Mouse (Mus musculus) heart, embryonic 12.5 days (tissue): ENCODE data around the gene Gm10277. TPM values are rescaled to one million over a fixed set of nuclear protein-coding genes. Genes with fewer than 3 reads are reported as not detected.

ENCODE experiments used
- ATAC-seq: fragments of 200-750 bp; cut with Nextera tagmentation; 2 replicates; pipeline ENCODE4 v1.8.0; 2017; ENCODE audit warnings: moderate TSS enrichment, moderate library complexity; ENCODE audit not compliant: insufficient number of reproducible peaks, low FRiP score
- H3K27ac ChIP-seq: fragments of 300-500 bp; sonication (generic); 2 replicates; pipeline ENCODE4 v1.5.1; 2016; ENCODE audit warnings: mild to moderate bottlenecking, moderate library complexity; ENCODE audit not compliant: poor library complexity, severe bottlenecking
- H3K27me3 ChIP-seq: fragments of 300-500 bp; sonication (generic); replicated peaks from 2 replicates; pipeline ENCODE4 v1.6.1; 2016; ENCODE audit warnings: mild to moderate bottlenecking, moderate library complexity
- H3K36me3 ChIP-seq: fragments of 300-500 bp; sonication (generic); 2 replicates; pipeline ENCODE4 v1.6.1; 2016; ENCODE audit warnings: mild to moderate bottlenecking, moderate library complexity
- H3K4me1 ChIP-seq: fragments of 300-500 bp; sonication (generic); replicated peaks from 2 replicates; pipeline ENCODE4 v1.6.1; 2016; ENCODE audit warnings: mild to moderate bottlenecking
- H3K4me2 ChIP-seq: fragments of 300-500 bp; sonication (generic); 2 replicates; pipeline ENCODE4 v1.6.1; 2016; ENCODE audit warnings: mild to moderate bottlenecking, moderate library complexity
- H3K4me3 ChIP-seq: fragments of 300-500 bp; sonication (generic); 2 replicates; pipeline ENCODE4 v1.5.1; 2016; ENCODE audit warnings: mild to moderate bottlenecking
- H3K9ac ChIP-seq: fragments of 300-500 bp; sonication (generic); 2 replicates; pipeline ENCODE4 v1.6.1; 2016; ENCODE audit warnings: mild to moderate bottlenecking, moderate library complexity
- H3K9me3 ChIP-seq: fragments of 300-500 bp; sonication (generic); replicated peaks from 2 replicates; pipeline ENCODE4 v1.6.1; 2016; ENCODE audit warnings: mild to moderate bottlenecking, moderate library complexity
- WGBS: fragments of 180-500 bp; shearing (Covaris S2); methylation state at CpG from one replicate; pipeline ENCODE4 v1.1.7; 2016; 5-methylcytosine and 5-hydroxymethylcytosine counted together
- polyA plus RNA-seq: library from polyadenylated mRNA; unstranded; fragments of >200 nt; fragmentation: Nextera tagmentation; extraction: Ambion mirVana; gene quantifications from 2 replicates; pipeline ENCODE4 v1.2.1, GENCODE M21; 2016

Gene Gm10277
- polyA plus RNA-seq, 1 experiment from 2014 or later, result 1.2 TPM

DNA sequence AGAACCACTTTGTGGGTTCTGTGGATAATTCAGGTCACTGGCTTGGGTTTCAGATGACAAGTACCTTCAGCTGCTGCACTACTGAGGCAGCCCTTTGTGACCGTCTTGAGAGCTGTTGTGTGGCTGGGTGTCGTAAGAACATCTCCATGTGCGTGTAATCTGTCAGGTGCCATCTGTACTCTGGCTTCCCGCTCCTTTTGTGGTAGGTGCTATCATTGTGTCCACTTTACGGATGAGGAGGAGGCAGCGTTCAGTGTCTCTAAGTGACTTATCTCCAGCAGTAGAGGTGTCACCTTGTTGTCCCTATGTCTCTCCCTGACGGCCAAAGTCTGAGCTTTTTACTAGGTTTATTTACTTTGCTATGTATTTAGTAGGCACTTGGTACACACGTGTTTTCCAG, 17.2 kb downstream of the Gm10277 start:
- no peak overlapping the region for H3K9ac ChIP-seq
- no peak overlapping the region for H3K4me2 ChIP-seq
- H3K36me3 ChIP-seq, result no peaks in the 10 kb centered on the region; the same call in 1 of the 2 replicates
- no peak overlapping the region for H3K27ac ChIP-seq
- no peak for ATAC-seq
- peaks cover 36% of the 10 kb centered on the region for H3K4me1 ChIP-seq
- WGBS, result 58% methylated on average over 8 of the region's 8 CpGs
- no peaks in the 10 kb centered on the region for H3K27me3 ChIP-seq
- no peak overlapping the region for H3K4me3 ChIP-seq
- H3K9me3 ChIP-seq, result no peaks in the 10 kb centered on the region

DNA sequence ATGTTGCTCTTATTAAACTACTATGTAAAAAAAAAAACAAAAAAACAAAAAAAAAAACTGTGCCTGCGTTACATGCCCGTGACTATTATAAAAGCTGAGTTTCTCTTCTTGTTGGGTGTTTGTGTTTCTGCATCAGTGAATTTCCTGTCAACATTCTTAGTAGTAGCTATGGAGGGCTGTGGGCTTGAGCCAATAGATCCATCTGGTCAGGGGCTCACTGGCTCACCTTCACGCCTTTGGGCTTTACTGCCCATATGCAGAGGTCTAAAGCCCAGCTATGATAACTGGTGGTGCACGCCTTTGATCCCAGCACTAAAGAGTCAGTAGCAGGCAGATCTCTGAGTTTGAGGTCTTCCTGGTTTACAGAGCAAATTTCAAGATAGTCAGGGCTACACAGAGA, 18.1 kb downstream of the Gm10277 start:
- Histone ChIP-seq H3K36me3 (no peaks in the 10 kb centered on the region; the same call in 1 of the 2 replicates), H3K27me3 (no peaks in the 10 kb centered on the region), H3K9me3 (no peaks in the 10 kb centered on the region), H3K27ac (no peak overlapping the region), H3K4me3 (no peak overlapping the region), H3K9ac (no peak overlapping the region), H3K4me1 (peaks cover 45% of the 10 kb centered on the region), H3K4me2 (no peak overlapping the region)
- WGBS, result 80% methylated on average over 4 of the region's 4 CpGs
- no peak for ATAC-seq

- ATAC-seq, result peak; percentile 61
- under 1% methylated on average over 35 of the region's 35 CpGs for WGBS
Measured at GRCm38 (mm10) chr11:77766351-77767001, 21.1 kb downstream of the Gm10277 start.

GRCm38 (mm10) chr11:77765459-77765777, 22.1 kb downstream of the Gm10277 start:
- H3K27ac ChIP-seq, result peak overlapping the region; percentile 44
- H3K4me3 ChIP-seq, result no peak overlapping the region
- H3K9ac ChIP-seq, result no peak overlapping the region
- ATAC-seq, result no peak
- peaks cover 45% of the 10 kb centered on the region for H3K4me1 ChIP-seq
- no peaks in the 10 kb centered on the region for H3K27me3 ChIP-seq
- no peaks in the 10 kb centered on the region for H3K36me3 ChIP-seq
- 44% methylated on average over 4 of the region's 4 CpGs for WGBS
- no peaks in the 10 kb centered on the region for H3K9me3 ChIP-seq
- peak overlapping the region; percentile 89 for H3K4me2 ChIP-seq

More at GRCm38 (mm10) chr11:77766351-77767001, 21.1 kb downstream of the Gm10277 start:
- Histone ChIP-seq H3K4me3 (peak overlapping the region; percentile 50), H3K4me1 (peaks cover 45% of the 10 kb centered on the region), H3K27me3 (no peaks in the 10 kb centered on the region), H3K9me3 (no peaks in the 10 kb centered on the region), H3K4me2 (peak overlapping the region; percentile 89), H3K27ac (peak overlapping the region; percentile 69), H3K9ac (peak overlapping the region; percentile 69), H3K36me3 (no peaks in the 10 kb centered on the region)

DNA sequence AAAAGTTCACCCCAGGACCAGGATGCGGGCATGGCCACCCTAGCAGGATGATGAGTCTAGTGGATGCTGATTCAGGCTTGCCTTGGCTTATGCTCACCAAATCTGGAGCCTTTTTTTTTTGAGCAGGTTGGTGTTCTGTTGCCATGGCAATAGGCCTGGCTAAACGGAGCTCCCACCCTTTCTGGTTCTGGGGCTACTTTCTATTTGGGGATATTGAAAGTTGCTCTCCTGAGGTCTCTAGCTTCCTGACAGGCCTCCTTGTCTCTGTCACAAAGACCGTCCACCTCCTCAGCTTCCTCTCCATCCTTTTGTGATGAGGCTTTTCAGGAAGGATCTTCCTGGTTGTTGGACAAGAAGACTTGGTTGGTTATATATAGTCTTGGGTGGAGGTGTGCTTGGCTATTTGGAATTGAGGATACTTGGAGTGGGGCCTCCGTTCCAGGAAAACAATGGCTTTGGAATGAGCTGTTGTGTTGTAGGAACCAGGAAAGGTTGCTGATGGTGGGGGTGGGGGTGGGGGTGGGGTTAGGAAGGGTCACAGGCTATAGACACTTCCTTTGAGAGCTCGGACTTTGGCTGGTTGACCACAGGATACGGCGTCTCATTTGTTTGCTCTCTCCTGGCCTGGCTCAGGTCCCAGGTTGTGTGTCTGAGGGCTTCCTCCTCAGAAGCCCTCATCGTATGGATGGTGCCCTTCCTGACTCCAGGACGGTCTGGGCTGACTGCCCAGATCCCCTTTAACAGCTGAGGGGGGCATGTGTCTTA, 22.7 kb downstream of the Gm10277 start:
- H3K36me3 ChIP-seq, result no peaks in the 10 kb centered on the region
- peak overlapping the region; percentile 89 for H3K4me2 ChIP-seq
- peak; percentile 45 for ATAC-seq
- H3K27me3 ChIP-seq, result no peaks in the 10 kb centered on the region
- WGBS, result 53% methylated on average over 9 of the region's 9 CpGs
- H3K9ac ChIP-seq, result 0 out of 2 replicates have a peak overlapping the region, but pooled peaks have one; percentile 94
- H3K4me1 ChIP-seq, result peaks cover 44% of the 10 kb centered on the region
- peak overlapping the region; percentile 88; the same call in 1 of the 2 replicates for H3K4me3 ChIP-seq
- peak overlapping the region; percentile 44 for H3K27ac ChIP-seq
- H3K9me3 ChIP-seq, result no peaks in the 10 kb centered on the region

- Histone ChIP-seq H3K27me3 (no peaks in the 10 kb centered on the region), H3K4me3 (peak overlapping the region; percentile 88), H3K9me3 (no peaks in the 10 kb centered on the region), H3K9ac (peak overlapping the region; percentile 94), H3K4me2 (peak overlapping the region; percentile 89), H3K27ac (peak overlapping the region; percentile 71), H3K36me3 (no peaks in the 10 kb centered on the region), H3K4me1 (peaks cover 39% of the 10 kb centered on the region)
- ATAC-seq, result 0 out of 2 replicates have a peak, but pooled peaks have one; percentile 9
- 4% methylated on average over 26 of the region's 26 CpGs for WGBS
Measured at GRCm38 (mm10) chr11:77763673-77764340, 23.7 kb downstream of the Gm10277 start.

- Histone ChIP-seq H3K9me3 (no peaks in the 10 kb centered on the region), H3K27me3 (no peaks in the 10 kb centered on the region), H3K27ac (peak within 1 kb of the TSS; percentile 71), H3K4me2 (peak within 1 kb of the TSS; percentile 89), H3K9ac (peak within 1 kb of the TSS; percentile 94), H3K36me3 (no peaks in the 10 kb centered on the region), H3K4me3 (peak within 1 kb of the TSS; percentile 88), H3K4me1 (peaks cover 39% of the 10 kb centered on the region)
- ATAC-seq, result peak; percentile 80
- 4% methylated on average over 79 of the region's 79 CpGs for WGBS
Measured at GRCm38 (mm10) chr11:77762783-77763672, 24.5 kb downstream of the Gm10277 start, which contains the start of gene Myo18a. Myo18a (plus strand) TSS chr11:77763246.

DNA sequence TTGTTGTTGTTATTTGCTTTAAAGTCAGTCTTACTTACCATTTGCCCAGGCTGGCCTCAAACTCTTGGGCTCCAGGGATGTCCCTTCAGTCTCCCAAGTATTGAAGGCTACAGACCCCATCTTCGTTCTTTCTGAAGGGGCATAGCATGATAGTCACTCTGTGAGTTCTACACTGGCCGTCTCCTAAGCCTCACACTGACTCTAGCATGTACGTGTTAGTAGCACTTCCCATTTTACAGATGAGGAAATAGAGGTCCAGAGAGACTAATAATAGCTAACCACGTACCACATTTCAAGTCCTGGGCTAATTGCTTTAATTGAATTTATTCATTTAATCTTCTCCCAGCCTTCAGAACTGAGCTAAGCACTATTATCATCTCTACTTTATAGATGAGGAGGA, 27.5 kb downstream of the Gm10277 start:
- ATAC-seq, result no peak
- Histone ChIP-seq H3K4me1 (peaks cover 17% of the 10 kb centered on the region), H3K4me3 (no peak overlapping the region), H3K9me3 (no peaks in the 10 kb centered on the region), H3K4me2 (no peak overlapping the region), H3K27ac (no peak overlapping the region), H3K9ac (no peak overlapping the region), H3K36me3 (no peaks in the 10 kb centered on the region), H3K27me3 (no peaks in the 10 kb centered on the region)
- WGBS, result 73% methylated on average over 4 of the region's 4 CpGs

GRCm38 (mm10) chr11:77753469-77753868, 34.1 kb downstream of the Gm10277 start:
- ATAC-seq, result no peak

DNA sequence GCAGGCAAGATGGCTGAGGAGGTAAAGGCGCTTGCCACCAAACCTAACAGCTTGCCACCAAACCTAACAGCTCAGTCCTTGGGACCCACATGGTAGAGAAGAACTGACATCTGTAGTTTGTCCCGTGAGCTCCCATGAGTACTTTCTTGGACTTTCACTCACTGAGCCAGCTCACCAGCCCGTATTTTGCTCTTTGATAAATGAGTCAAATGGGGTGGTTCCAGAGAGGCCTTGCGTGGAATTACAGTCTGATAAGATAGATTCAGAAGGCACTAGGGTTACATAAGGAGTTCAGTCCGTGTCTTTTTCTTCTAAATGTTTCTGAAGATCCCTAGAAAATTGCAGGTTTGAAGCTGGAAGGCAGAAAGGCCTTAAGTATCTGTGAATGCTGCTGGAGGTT, 35.0 kb downstream of the Gm10277 start:
- WGBS, result 55% methylated on average over 5 of the region's 5 CpGs
- H3K9ac ChIP-seq, result no peak overlapping the region
- H3K27ac ChIP-seq, result no peak overlapping the region
- H3K4me3 ChIP-seq, result no peak overlapping the region
- ATAC-seq, result no peak
- H3K36me3 ChIP-seq, result no peaks in the 10 kb centered on the region
- no peaks in the 10 kb centered on the region; the same call in 1 of the 2 replicates for H3K27me3 ChIP-seq
- H3K9me3 ChIP-seq, result no peaks in the 10 kb centered on the region
- H3K4me1 ChIP-seq, result no peaks in the 10 kb centered on the region
- no peak overlapping the region for H3K4me2 ChIP-seq

More at GRCm38 (mm10) chr11:77753469-77753868, 34.1 kb downstream of the Gm10277 start:
- Histone ChIP-seq H3K9me3 (no peaks in the 10 kb centered on the region), H3K27me3 (no peaks in the 10 kb centered on the region; the same call in 1 of the 2 replicates), H3K4me2 (no peak overlapping the region), H3K36me3 (no peaks in the 10 kb centered on the region), H3K9ac (no peak overlapping the region), H3K4me1 (no peaks in the 10 kb centered on the region), H3K27ac (no peak overlapping the region), H3K4me3 (no peak overlapping the region)
- 50% methylated on average over 3 of the region's 3 CpGs for WGBS
